Mouse (Mus musculus): Measurements from ENCODE around the gene Uqcc3.
"Not testable (repeated sequence)": the region's sequence is repeated elsewhere in the genome, so short reads cannot be mapped to it uniquely, and the experiment has no call there.

Uqcc3 gene

GRCm38 (mm10) chr19:8880311-8881033 lies at the start of gene Uqcc3:
TSS of gene Uqcc3 (minus strand) at chr19:8880923.
- DNase-seq, result peak; percentile 80 to 88

- DNase-seq, result no peak
Observed at GRCm38 (mm10) chr19:8930117-8930516, 49.4 kb upstream of the Uqcc3 start.

GRCm38 (mm10) chr19:8929224-8930088 lies 48.7 kb upstream of the Uqcc3 start, which contains the start of the genes Rom1 and Eml3:
TSS of gene Rom1 (minus strand) at chr19:8929356.
TSS of gene Eml3 (plus strand) at chr19:8929552.
- DNase-seq, result peak; percentile 83 to 89

- no peak for DNase-seq
Observed at GRCm38 (mm10) chr19:8928689-8929223, 48.0 kb upstream of the Uqcc3 start.

- DNase-seq, result no peak
Observed at GRCm38 (mm10) chr19:8927891-8928525, 47.3 kb upstream of the Uqcc3 start.

GRCm38 (mm10) chr19:8926766-8927165 lies 46.0 kb upstream of the Uqcc3 start:
- DNase-seq, result peak in 1 of 2 experiments; percentile 42

GRCm38 (mm10) chr19:8921741-8922140 lies 41.0 kb upstream of the Uqcc3 start:
- DNase-seq, result no peak

GRCm38 (mm10) chr19:8920836-8921291 lies 40.1 kb upstream of the Uqcc3 start:
- DNase-seq, result no peak

- peak; percentile 82 to 86 for DNase-seq
Observed at GRCm38 (mm10) chr19:8920073-8920736, 39.5 kb upstream of the Uqcc3 start, which contains the start of gene B3gat3. TSS of gene B3gat3 (plus strand) at chr19:8920374.

GRCm38 (mm10) chr19:8919684-8920072 lies 39.0 kb upstream of the Uqcc3 start:
- no peak for DNase-seq

GRCm38 (mm10) chr19:8919000-8919399 lies 38.3 kb upstream of the Uqcc3 start:
- no peak for DNase-seq

- DNase-seq, result no peak
Observed at GRCm38 (mm10) chr19:8914212-8914611, 33.5 kb upstream of the Uqcc3 start.

- no peak for DNase-seq
Observed at GRCm38 (mm10) chr19:8911810-8912209, 31.1 kb upstream of the Uqcc3 start.

GRCm38 (mm10) chr19:8908531-8908930 lies 27.8 kb upstream of the Uqcc3 start:
- DNase-seq, result no peak

GRCm38 (mm10) chr19:8903412-8903811 lies 22.7 kb upstream of the Uqcc3 start:
- no peak for DNase-seq

- no peak for DNase-seq
Observed at GRCm38 (mm10) chr19:8899079-8899478, 18.4 kb upstream of the Uqcc3 start.

GRCm38 (mm10) chr19:8898576-8898975 lies 17.9 kb upstream of the Uqcc3 start:
- DNase-seq, result no peak

GRCm38 (mm10) chr19:8897865-8898495 lies 17.3 kb upstream of the Uqcc3 start, which contains the start of gene Ganab:
TSS of gene Ganab (plus strand) at chr19:8898071.
- peak; percentile 90 for DNase-seq

- not testable (repeated sequence) for DNase-seq
Observed at GRCm38 (mm10) chr19:8897211-8897864, 16.6 kb upstream of the Uqcc3 start.

- DNase-seq, result not testable (repeated sequence)
Observed at GRCm38 (mm10) chr19:8896231-8896630, 15.5 kb upstream of the Uqcc3 start.

GRCm38 (mm10) chr19:8895397-8895960 lies 14.8 kb upstream of the Uqcc3 start:
- DNase-seq, result no peak

Measured in spleen, adult 18-20 months (tissue).